Mouse (Mus musculus): Measurements from ENCODE around the gene Galnt16.

GRCm38 (mm10) chr12:80538311-80538710 is 20.2 kb downstream of the Galnt16 start:
- TF ChIP-seq FLI1 (IDR thresholded peaks at IDR 0.05; ENCODE audit: low read length) (no peak), GATA1 (IDR thresholded peaks at IDR 0.05; ENCODE audit: borderline replicate concordance, low read length) (no peak)
